Mouse (Mus musculus): ENCODE measurements around the gene Zfpm1. TPM values are rescaled to one million over a fixed set of nuclear protein-coding genes. Genes with fewer than 3 reads are reported as not detected.

Zfpm1 gene
- 656 and 708 TPM in 2 replicates for polyA plus RNA-seq (2012)

GRCm38 (mm10) chr8:122282035-122282358 is at the start of gene Zfpm1:
TSS of gene Zfpm1 (plus strand) at chr8:122282141.
- no peak for TF ChIP-seq GATA1 (IDR thresholded peaks at IDR 0.05; ENCODE audit: low read length)

GRCm38 (mm10) chr8:122234055-122234454 is 47.9 kb upstream of the Zfpm1 start:
- no peak for TF ChIP-seq GATA1 (IDR thresholded peaks at IDR 0.05; ENCODE audit: low read length)

- TF ChIP-seq GATA1 (IDR thresholded peaks at IDR 0.05; ENCODE audit: low read length) = no peak
These were observed 45.4 kb upstream of the Zfpm1 start for GRCm38 (mm10) chr8:122236521-122236920.

GRCm38 (mm10) chr8:122238225-122238624 is 43.7 kb upstream of the Zfpm1 start:
- no peak for TF ChIP-seq GATA1 (IDR thresholded peaks at IDR 0.05; ENCODE audit: low read length)

- TF ChIP-seq GATA1 (IDR thresholded peaks at IDR 0.05; ENCODE audit: low read length) = no peak
These were observed 43.2 kb upstream of the Zfpm1 start for GRCm38 (mm10) chr8:122238731-122239130.

- no peak for TF ChIP-seq GATA1 (IDR thresholded peaks at IDR 0.05; ENCODE audit: low read length)
These were observed 41.5 kb upstream of the Zfpm1 start for GRCm38 (mm10) chr8:122240241-122241026.

- TF ChIP-seq GATA1 (IDR thresholded peaks at IDR 0.05; ENCODE audit: low read length) = no peak
These were observed 38.6 kb upstream of the Zfpm1 start for GRCm38 (mm10) chr8:122243310-122243709.

- no peak for TF ChIP-seq GATA1 (IDR thresholded peaks at IDR 0.05; ENCODE audit: low read length)
These were observed 36.8 kb upstream of the Zfpm1 start for GRCm38 (mm10) chr8:122245161-122245560.

GRCm38 (mm10) chr8:122246257-122247211 is 35.4 kb upstream of the Zfpm1 start:
- no peak for TF ChIP-seq GATA1 (IDR thresholded peaks at IDR 0.05; ENCODE audit: low read length)

- TF ChIP-seq GATA1 (IDR thresholded peaks at IDR 0.05; ENCODE audit: low read length) = no peak
These were observed 30.2 kb upstream of the Zfpm1 start for GRCm38 (mm10) chr8:122251739-122252138.

- TF ChIP-seq GATA1 (IDR thresholded peaks at IDR 0.05; ENCODE audit: low read length) = no peak
These were observed 29.6 kb upstream of the Zfpm1 start for GRCm38 (mm10) chr8:122252366-122252765.

GRCm38 (mm10) chr8:122259351-122259750 is 22.6 kb upstream of the Zfpm1 start:
- TF ChIP-seq GATA1 (IDR thresholded peaks at IDR 0.05; ENCODE audit: low read length) = no peak

GRCm38 (mm10) chr8:122260755-122261154 is 21.2 kb upstream of the Zfpm1 start:
- no peak for TF ChIP-seq GATA1 (IDR thresholded peaks at IDR 0.05; ENCODE audit: low read length)

GRCm38 (mm10) chr8:122262835-122263234 is 19.1 kb upstream of the Zfpm1 start:
- TF ChIP-seq GATA1 (IDR thresholded peaks at IDR 0.05; ENCODE audit: low read length) = no peak

- no peak for TF ChIP-seq GATA1 (IDR thresholded peaks at IDR 0.05; ENCODE audit: low read length)
These were observed 17.7 kb upstream of the Zfpm1 start for GRCm38 (mm10) chr8:122264243-122264642.

GRCm38 (mm10) chr8:122265522-122265921 is 16.4 kb upstream of the Zfpm1 start:
- no peak for TF ChIP-seq GATA1 (IDR thresholded peaks at IDR 0.05; ENCODE audit: low read length)
